Mouse (Mus musculus) urinary bladder, postnatal 0 days (tissue): ENCODE data around the gene Fcrl1. TPM values are rescaled to one million over a fixed set of nuclear protein-coding genes. Genes with fewer than 3 reads are reported as not detected.

ENCODE experiments used
- polyA plus RNA-seq: library from polyadenylated mRNA; unstranded; fragments of >200 nt; fragmentation: Nextera tagmentation; extraction: Ambion mirVana; gene quantifications from 2 replicates; pipeline ENCODE4 v1.2.1, GENCODE M21; 2015

Fcrl1 gene
- polyA plus RNA-seq = 0.25 and 0.33 TPM in 2 replicates

DNA sequence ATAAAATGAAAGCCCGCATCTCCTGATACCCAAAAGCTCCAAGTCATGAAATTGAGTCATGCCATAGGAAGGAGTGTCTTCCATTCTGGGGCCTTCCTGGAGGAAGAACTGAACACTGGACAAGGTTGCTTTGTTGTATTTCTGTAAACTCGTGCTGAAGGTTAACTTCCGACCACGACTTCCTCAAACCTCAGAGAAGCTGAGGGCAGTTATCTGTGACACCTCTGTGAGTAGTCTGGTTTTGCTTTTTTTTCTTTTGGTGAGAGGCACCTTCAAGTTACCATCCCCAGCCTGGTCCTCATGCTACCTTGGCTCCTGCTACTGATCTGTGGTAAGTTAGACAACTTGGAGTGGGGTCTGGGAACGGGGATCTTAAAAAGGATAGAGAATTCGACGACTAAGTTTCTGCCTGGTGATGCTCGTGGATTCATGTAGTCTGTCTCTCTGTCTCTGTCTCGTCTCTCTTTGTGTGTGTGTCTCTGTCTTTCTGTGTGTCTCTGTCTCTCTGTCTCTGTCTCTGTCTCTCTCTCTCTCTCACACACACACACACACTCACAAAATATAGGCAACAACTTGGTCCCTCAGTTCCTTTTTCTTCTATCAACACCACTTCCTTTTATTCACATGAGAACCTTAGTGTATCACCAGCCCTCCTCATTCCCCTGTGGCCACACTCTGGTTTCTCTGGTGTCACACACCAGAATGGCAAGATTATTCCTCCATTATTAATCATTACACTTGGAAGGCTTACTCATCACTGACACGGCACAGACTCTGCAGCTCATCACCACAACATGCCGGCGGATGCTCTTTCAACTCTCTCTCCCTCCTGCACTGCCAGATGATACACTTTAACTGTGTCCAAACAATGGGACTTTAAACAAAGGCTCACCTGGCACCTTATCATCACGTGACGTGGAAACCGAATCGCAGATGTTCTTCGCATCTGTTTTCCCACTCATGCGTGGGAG, at the start of gene Fcrl1:
Gene Fcrl1 (plus strand): TSS at position 193 of the 971 bp plus-strand sequence.

DNA sequence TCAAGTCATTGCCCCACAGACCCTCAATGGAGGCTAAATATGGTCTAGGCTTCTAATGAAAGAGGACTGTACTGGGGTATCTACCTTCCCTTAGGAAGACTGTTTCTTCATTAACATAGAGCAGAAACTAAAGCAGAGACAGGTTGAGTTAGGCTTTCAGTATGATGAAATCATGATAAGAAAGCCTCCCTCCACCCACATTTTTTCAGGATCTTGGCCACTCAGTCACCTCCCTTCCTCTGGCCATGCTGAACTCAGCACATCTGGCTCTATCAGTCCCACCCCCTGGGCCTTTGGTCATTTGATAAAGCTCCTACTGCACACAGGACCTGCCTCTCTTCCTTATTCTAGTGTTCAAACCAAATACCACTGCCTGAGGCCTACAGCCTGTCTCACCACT, 18.6 kb upstream of the Fcrl1 start, which contains the start of gene Cd5l:
Gene Cd5l (plus strand): TSS at position 301 of the 400 bp plus-strand sequence.

DNA sequence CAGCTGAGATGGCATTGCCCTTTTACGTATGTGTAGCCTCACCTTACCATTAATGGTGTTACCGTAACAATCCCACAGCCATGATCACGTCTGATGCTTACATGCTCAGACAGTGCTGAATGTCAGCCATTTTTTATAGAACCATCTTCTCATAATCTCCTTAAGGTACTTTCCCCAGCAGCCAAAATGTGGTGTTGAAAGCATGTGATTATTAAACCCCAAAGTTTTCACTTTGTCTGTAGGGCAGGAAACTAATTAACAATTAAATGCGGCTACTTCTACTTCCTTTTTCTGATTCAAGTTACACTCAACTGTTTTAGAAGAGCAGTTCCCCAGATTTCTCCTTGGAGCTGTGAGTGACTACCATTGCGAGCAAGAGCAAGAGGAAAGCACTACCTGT, 59.3 kb downstream of the Fcrl1 start, which contains the start of gene Fcrl5:
Gene Fcrl5 (plus strand): TSS at position 295 of the 400 bp plus-strand sequence.

Other genes with a start within 250 kb of the Fcrl1 start
- gene Kirrel, start 201.6 kb upstream of the Fcrl1 start, polyA plus RNA-seq = 10.0 and 11.3 TPM in 2 replicates
- 6.0 and 6.2 TPM in 2 replicates for gene Fcrls, start 112.6 kb upstream of the Fcrl1 start, polyA plus RNA-seq
- 0.19 and 2.0 TPM in 2 replicates for gene Cd5l, start 18.5 kb upstream of the Fcrl1 start, polyA plus RNA-seq
- gene Fcrl5, start 59.4 kb downstream of the Fcrl1 start, polyA plus RNA-seq = not detected in 2 replicates
- gene Etv3, start 149.0 kb downstream of the Fcrl1 start, polyA plus RNA-seq = 8.4 and 8.9 TPM in 2 replicates
- gene Arhgef11, start 241.2 kb downstream of the Fcrl1 start, polyA plus RNA-seq = 7.7 and 8.5 TPM in 2 replicates